Mouse (Mus musculus): Measurements from ENCODE around the gene Col11a2. TPM values are rescaled to one million over a fixed set of nuclear protein-coding genes. Genes with fewer than 3 reads are reported as not detected.
A peak's percentile ranks its signal among the peaks of the same experiment; 100 is the strongest.

Col11a2 gene
- total and polyA plus RNA-seq, 3 experiments, result 3.0 to 6.0 (median 5.8) TPM

GRCm38 (mm10) chr17:34024317-34024821 lies 14.9 kb upstream of the Col11a2 start, which contains the start of gene Ring1:
TSS of gene Ring1 (minus strand) at chr17:34024680.
- peaks cover 26 to 46% of the 10 kb centered on the region in 2 experiments for H3K36me3 ChIP-seq (replicated peaks in 1 of 2; ENCODE audit: control insufficient read depth in 1 of 2, insufficient read depth in 1 of 2, low read length in 1 of 2)
- in situ Hi-C loops (cut with MboI; ENCODE audit: low pct_ligation_motif_present, low pct_unique_long_range_greater_than_20kb, low sequenced_read_pairs) (no loop called here), dilution Hi-C loops (cut with MboI; ENCODE audit: extremely low pct_ligation_motif_present, extremely low pct_unique_long_range_greater_than_20kb, low sequenced_read_pairs) (no loop called here)

GRCm38 (mm10) chr17:34024861-34025755 lies 14.1 kb upstream of the Col11a2 start:
- Histone ChIP-seq H3K27me3 (replicated peaks) (no peaks in the 10 kb centered on the region), H3K4me3 (replicated peaks in 1 of 3; ENCODE audit: low read depth in 2 of 3, low read length in 2 of 3, poor library complexity in 1 of 3) (peak overlapping the region; percentile 71 to 81 (median 75)), H3K27ac (ENCODE audit: insufficient read depth, low read depth) (peak overlapping the region; percentile 49), H3K4me2 (ENCODE audit: insufficient read depth, low read depth, poor library complexity, severe bottlenecking) (peak overlapping the region; percentile 84), H3K9me3 (replicated peaks; ENCODE audit: low read length) (peaks cover 26% of the 10 kb centered on the region), H3K79me2 (replicated peaks; ENCODE audit: control insufficient read depth, extremely low read depth, insufficient read depth, poor library complexity, severe bottlenecking) (peaks cover 8% of the 10 kb centered on the region), H3K4me1 (ENCODE audit: control insufficient read depth in 1 of 2, insufficient read depth in 2 of 2) (peaks cover 29 to 51% of the 10 kb centered on the region in 2 experiments), H3K36me3 (replicated peaks in 1 of 2; ENCODE audit: control insufficient read depth in 1 of 2, insufficient read depth in 1 of 2, low read length in 1 of 2) (peaks cover 34 to 52% of the 10 kb centered on the region in 2 experiments), H3K9ac (ENCODE audit: insufficient read depth, low read depth) (peak overlapping the region; percentile 91)
- dilution Hi-C loops (cut with MboI; ENCODE audit: extremely low pct_ligation_motif_present, extremely low pct_unique_long_range_greater_than_20kb, low sequenced_read_pairs), result no loop called here
- no peak for DNase-seq (ENCODE audit: extremely low read depth)
- in situ Hi-C loops (cut with MboI; ENCODE audit: low pct_ligation_motif_present, low pct_unique_long_range_greater_than_20kb, low sequenced_read_pairs), result no loop called here
- TF ChIP-seq USF1 (IDR thresholded peaks at IDR 0.05; ENCODE audit: low read depth, low read length) (no peak), POLR2A (IDR thresholded peaks at IDR 0.05; ENCODE audit: low read depth, low read length) (peak; percentile 49; the same call in 1 of the 2 replicates), CTCF (conservative IDR thresholded peaks at IDR 0.05 in 1 of 2, IDR thresholded peaks at IDR 0.05 in 1 of 2; ENCODE audit: low read depth in 2 of 2, low read length in 2 of 2) (no peak), ZKSCAN1 (IDR thresholded peaks at IDR 0.05; ENCODE audit: borderline replicate concordance, low read depth, low read length) (no peak), SMC3 (IDR thresholded peaks at IDR 0.05; ENCODE audit: low read depth, low read length) (no peak), CHD2 (IDR thresholded peaks at IDR 0.05; ENCODE audit: low read length) (0 out of 2 replicates have a peak, but pooled peaks have one; percentile 14)

More at GRCm38 (mm10) chr17:34024317-34024821, 14.9 kb upstream of the Col11a2 start, which contains the start of gene Ring1:
- Histone ChIP-seq H3K4me2 (ENCODE audit: insufficient read depth, low read depth, poor library complexity, severe bottlenecking) (peak within 1 kb of the TSS; percentile 84), H3K27me3 (replicated peaks) (no peaks in the 10 kb centered on the region), H3K79me2 (replicated peaks; ENCODE audit: control insufficient read depth, extremely low read depth, insufficient read depth, poor library complexity, severe bottlenecking) (peaks cover 2% of the 10 kb centered on the region; the same call in 1 of the 2 replicates), H3K27ac (ENCODE audit: insufficient read depth, low read depth) (peak within 1 kb of the TSS; percentile 49), H3K9ac (ENCODE audit: insufficient read depth, low read depth) (peak within 1 kb of the TSS; percentile 91), H3K4me1 (ENCODE audit: control insufficient read depth in 1 of 2, insufficient read depth in 2 of 2) (peaks cover 24 to 43% of the 10 kb centered on the region in 2 experiments), H3K4me3 (replicated peaks in 1 of 3; ENCODE audit: low read depth in 2 of 3, low read length in 2 of 3, poor library complexity in 1 of 3) (peak within 1 kb of the TSS; percentile 71 to 81 (median 75)), H3K9me3 (replicated peaks; ENCODE audit: low read length) (peaks cover 27% of the 10 kb centered on the region)
- TF ChIP-seq RCOR1 (conservative IDR thresholded peaks at IDR 0.05; ENCODE audit: low read depth, low read length) (no peak), ZNF384 (IDR thresholded peaks at IDR 0.05; ENCODE audit: low read depth, low read length) (no peak), RAD21 (IDR thresholded peaks at IDR 0.05; ENCODE audit: low read depth, low read length) (no peak), JUND (conservative IDR thresholded peaks at IDR 0.05; ENCODE audit: low read depth, low read length) (no peak), GABPA (IDR thresholded peaks at IDR 0.05; ENCODE audit: insufficient replicate concordance, low read depth, low read length) (no peak), ELF1 (IDR thresholded peaks at IDR 0.05; ENCODE audit: low read depth, low read length) (peak; percentile 68; the same call in 1 of the 2 replicates), ETS1 (conservative IDR thresholded peaks at IDR 0.05; ENCODE audit: low read depth, low read length) (no peak; the same call in 1 of the 2 replicates), USF2 (conservative IDR thresholded peaks at IDR 0.05; ENCODE audit: low read depth, low read length) (no peak), UBTF (IDR thresholded peaks at IDR 0.05; ENCODE audit: low read depth, low read length) (no peak), NELFE (IDR thresholded peaks at IDR 0.05; ENCODE audit: low read depth, low read length) (peak; percentile 78; the same call in 1 of the 2 replicates), MEF2A (IDR thresholded peaks at IDR 0.05; ENCODE audit: borderline replicate concordance, low read depth, low read length) (no peak; the same call in 1 of the 2 replicates), MYC (IDR thresholded peaks at IDR 0.05; ENCODE audit: low read depth, low read length) (0 out of 2 replicates have a peak, but pooled peaks have one; percentile 12), TBP (conservative IDR thresholded peaks at IDR 0.05; ENCODE audit: low read depth, low read length) (no peak), USF1 (IDR thresholded peaks at IDR 0.05; ENCODE audit: low read depth, low read length) (no peak), SMC3 (IDR thresholded peaks at IDR 0.05; ENCODE audit: low read depth, low read length) (no peak), NRF1 (IDR thresholded peaks at IDR 0.05; ENCODE audit: low read depth, low read length) (peak; percentile 56; the same call in 1 of the 2 replicates), POLR2A (IDR thresholded peaks at IDR 0.05; ENCODE audit: low read depth, low read length) (peak; percentile 83), CHD1 (IDR thresholded peaks at IDR 0.05; ENCODE audit: low read depth, low read length) (no peak), EP300 (IDR thresholded peaks at IDR 0.05; ENCODE audit: low read length) (no peak), KAT2A (IDR thresholded peaks at IDR 0.05; ENCODE audit: insufficient replicate concordance, low read length) (peak; percentile 56; the same call in 1 of the 2 replicates), MAX (IDR thresholded peaks at IDR 0.05; ENCODE audit: low read length) (peak; percentile 75), ZC3H11A (IDR thresholded peaks at IDR 0.05; ENCODE audit: low read depth, low read length) (no peak), ZMIZ1 (IDR thresholded peaks at IDR 0.05; ENCODE audit: low read depth, low read length) (peak; percentile 69), JUN (IDR thresholded peaks at IDR 0.05; ENCODE audit: insufficient read depth, low read depth, low read length) (no peak), PAX5 (IDR thresholded peaks at IDR 0.05; ENCODE audit: low read length) (no peak), TCF12 (IDR thresholded peaks at IDR 0.05; ENCODE audit: low read depth, low read length) (peak; percentile 70), POLR2AphosphoS2 (IDR thresholded peaks at IDR 0.05; ENCODE audit: low read depth, low read length) (peak; percentile 69; the same call in 1 of the 2 replicates), IRF4 (IDR thresholded peaks at IDR 0.05; ENCODE audit: low read depth, low read length) (peak; percentile 20; the same call in 1 of the 2 replicates), CTCF (conservative IDR thresholded peaks at IDR 0.05 in 1 of 2, IDR thresholded peaks at IDR 0.05 in 1 of 2; ENCODE audit: low read depth in 2 of 2, low read length in 2 of 2) (no peak), BHLHE40 (IDR thresholded peaks at IDR 0.05; ENCODE audit: low read depth, low read length) (0 out of 2 replicates have a peak, but pooled peaks have one; percentile 23), ZKSCAN1 (IDR thresholded peaks at IDR 0.05; ENCODE audit: borderline replicate concordance, low read depth, low read length) (no peak), MAZ (IDR thresholded peaks at IDR 0.05; ENCODE audit: low read depth, low read length) (no peak), MXI1 (IDR thresholded peaks at IDR 0.05; ENCODE audit: low read depth, low read length) (peak; percentile 76; the same call in 1 of the 2 replicates), SIN3A (IDR thresholded peaks at IDR 0.05; ENCODE audit: low read length) (peak; percentile 49; the same call in 1 of the 2 replicates), CHD2 (IDR thresholded peaks at IDR 0.05; ENCODE audit: low read length) (peak; percentile 40; the same call in 1 of the 2 replicates), HCFC1 (IDR thresholded peaks at IDR 0.05; ENCODE audit: low read depth, low read length) (peak; percentile 73), E2F4 (IDR thresholded peaks at IDR 0.05; ENCODE audit: insufficient replicate concordance, low read depth, low read length) (no peak), MAFK (IDR thresholded peaks at IDR 0.05; ENCODE audit: insufficient replicate concordance, low read length) (no peak)
- peak; percentile 59 for DNase-seq (ENCODE audit: extremely low read depth)
